Mouse (Mus musculus) embryonic fibroblast, embryonic 13.5 days (primary cell): ENCODE measurements around the gene Mip.

Source experiments
- CTCF ChIP-seq: IDR thresholded peaks from 2 replicates; pipeline ENCODE4 v1.5.1; 2011; ENCODE audit warnings: mild to moderate bottlenecking, control low read depth, low read length, moderate library complexity, borderline replicate concordance; ENCODE audit not compliant: insufficient read depth
- POLR2A ChIP-seq: IDR thresholded peaks from 2 replicates; pipeline ENCODE4 v1.6.1; 2011; ENCODE audit warnings: low read depth, mild to moderate bottlenecking, control low read depth, low read length, moderate library complexity

DNA sequence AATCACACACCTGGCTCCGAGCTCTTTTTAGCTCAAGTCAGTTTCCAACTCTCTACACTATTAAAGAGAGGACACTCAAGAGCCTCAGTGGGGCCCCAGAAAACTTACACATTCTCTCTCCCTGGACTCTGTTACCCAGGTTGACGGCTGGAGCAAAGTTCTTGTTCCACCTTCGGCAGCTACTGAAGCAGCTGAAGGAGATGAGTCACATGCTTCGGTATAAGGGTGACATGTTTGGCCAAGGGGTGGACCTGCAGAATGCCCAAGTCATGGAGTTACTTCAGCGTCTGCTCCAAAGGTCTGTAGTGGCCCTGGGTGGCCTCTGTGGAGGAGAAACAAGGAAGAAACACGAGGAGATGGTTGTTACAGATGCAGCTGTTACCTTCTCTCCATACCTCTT, 55.3 kb downstream of the Mip start:
- TF ChIP-seq CTCF (no peak), POLR2A (no peak)
